Mouse (Mus musculus) heart, embryonic 11.5 days (tissue): ENCODE data around the gene Gm20425. TPM values are rescaled to one million over a fixed set of nuclear protein-coding genes. Genes with fewer than 3 reads are reported as not detected.

ENCODE experiments used
- ATAC-seq: fragments of 200-750 bp; cut with Nextera tagmentation; replicated peaks from 2 replicates; pipeline ENCODE4 v1.8.0; 2017; ENCODE audit warnings: moderate library complexity; ENCODE audit not compliant: insufficient number of reproducible peaks, low FRiP score, low TSS enrichment
- H3K27ac ChIP-seq: fragments of 300-500 bp; sonication (generic); 2 replicates; pipeline ENCODE4 v1.5.1; 2014; ENCODE audit warnings: mild to moderate bottlenecking, low read depth, low read length
- H3K27me3 ChIP-seq: fragments of 300-500 bp; sonication (generic); 2 replicates; pipeline ENCODE4 v1.6.1; 2014; ENCODE audit warnings: mild to moderate bottlenecking, low read length, mixed read lengths; ENCODE audit not compliant: control insufficient read depth, insufficient read depth
- H3K36me3 ChIP-seq: fragments of 300-500 bp; sonication (generic); 2 replicates; pipeline ENCODE4 v1.6.1; 2014; ENCODE audit warnings: mild to moderate bottlenecking, low read length, moderate library complexity, mixed read lengths; ENCODE audit not compliant: control insufficient read depth, insufficient read depth
- H3K4me1 ChIP-seq: fragments of 300-500 bp; sonication (generic); 2 replicates; pipeline ENCODE4 v1.6.1; 2014; ENCODE audit warnings: low read length; ENCODE audit not compliant: control insufficient read depth, insufficient read depth
- H3K4me2 ChIP-seq: fragments of 300-500 bp; sonication (generic); 2 replicates; pipeline ENCODE4 v1.6.1; 2014; ENCODE audit warnings: mild to moderate bottlenecking, moderate library complexity
- H3K4me3 ChIP-seq: fragments of 300-500 bp; sonication (generic); 2 replicates; pipeline ENCODE4 v1.5.1; 2014; ENCODE audit warnings: low read depth, low read length
- H3K9ac ChIP-seq: fragments of 300-500 bp; sonication (generic); 2 replicates; pipeline ENCODE4 v1.6.1; 2014; ENCODE audit warnings: mild to moderate bottlenecking, low read depth, low read length, moderate library complexity
- H3K9me3 ChIP-seq: fragments of 300-500 bp; sonication (generic); replicated peaks from 2 replicates; pipeline ENCODE4 v1.6.1; 2016; ENCODE audit warnings: low read length; ENCODE audit not compliant: control insufficient read depth
- WGBS: fragments of 180-500 bp; shearing (Covaris S2); extraction: QIAGEN DNeasy Blood & Tissue Kit; methylation state at CpG from one replicate; pipeline ENCODE4 v1.1.7; 2014; ENCODE audit not compliant: insufficient replicate concordance; 5-methylcytosine and 5-hydroxymethylcytosine counted together
- polyA plus RNA-seq: library from polyadenylated mRNA; unstranded; fragments of >200 nt; fragmentation: Nextera tagmentation; extraction: Ambion mirVana; gene quantifications from 2 replicates; pipeline ENCODE4 v1.2.1, GENCODE M21; 2014

The Gm20425 gene
- polyA plus RNA-seq, 1 experiment from 2014 or later = 2.0 TPM

DNA sequence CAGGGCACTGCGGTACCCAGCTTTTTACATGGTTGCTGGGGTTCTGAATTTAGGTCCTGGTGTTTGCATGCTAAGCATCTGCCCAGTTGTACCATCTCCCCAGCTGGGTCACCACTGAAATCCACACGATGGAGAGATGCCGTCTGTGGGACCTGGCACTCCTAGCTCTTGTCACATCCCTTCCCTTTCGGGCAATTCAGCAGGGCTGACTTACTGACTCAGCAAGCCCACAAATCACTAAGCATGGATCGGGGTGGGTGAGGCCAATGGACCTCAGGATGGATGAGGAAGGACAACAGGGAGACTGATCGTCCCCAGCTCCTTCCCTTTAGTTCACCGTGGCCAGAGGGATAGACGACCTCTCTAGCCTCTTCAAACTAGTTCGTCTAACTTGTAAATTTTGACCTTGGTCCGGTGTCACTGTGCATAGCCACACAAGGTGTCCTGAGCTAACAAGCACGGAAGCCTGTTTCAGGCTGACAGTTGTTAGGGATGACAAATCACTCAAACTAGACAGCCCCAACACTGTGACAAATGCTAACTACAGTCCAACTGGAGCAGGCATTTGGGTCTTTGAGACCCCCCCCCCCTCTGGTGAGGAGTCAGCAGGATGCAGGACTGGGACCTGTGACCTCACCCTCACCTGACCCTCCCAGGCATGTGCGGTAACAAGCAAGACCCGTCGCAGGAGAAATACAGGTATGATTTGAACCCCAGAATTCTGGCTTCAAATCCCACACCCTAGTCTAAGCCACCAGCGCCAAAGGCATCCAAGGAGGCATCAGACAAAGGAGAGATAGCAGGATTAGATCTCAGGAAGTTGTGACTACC, 855 bp downstream of the Gm20425 start:
- H3K27me3 ChIP-seq = no peaks in the 10 kb centered on the region
- no peak for ATAC-seq
- no peaks in the 10 kb centered on the region for H3K36me3 ChIP-seq
- H3K27ac ChIP-seq = no peak overlapping the region
- 0 out of 2 replicates have a peak, but pooled peaks cover 2% of the 10 kb centered on the region for H3K4me1 ChIP-seq
- 0 out of 2 replicates have a peak overlapping the region, but pooled peaks have one; percentile 8 for H3K4me3 ChIP-seq
- WGBS = 83% methylated on average over 15 of the region's 15 CpGs
- no peak overlapping the region for H3K9ac ChIP-seq
- no peaks in the 10 kb centered on the region for H3K9me3 ChIP-seq
- H3K4me2 ChIP-seq = no peak overlapping the region

GRCm38 (mm10) chr9:103228370-103229003, 1.6 kb downstream of the Gm20425 start:
- Histone ChIP-seq H3K27ac (no peak overlapping the region), H3K9me3 (no peaks in the 10 kb centered on the region), H3K4me2 (no peak overlapping the region), H3K36me3 (no peaks in the 10 kb centered on the region), H3K27me3 (no peaks in the 10 kb centered on the region), H3K4me1 (0 out of 2 replicates have a peak, but pooled peaks cover 2% of the 10 kb centered on the region), H3K4me3 (no peak overlapping the region), H3K9ac (no peak overlapping the region)
- ATAC-seq = no peak
- WGBS = 77% methylated on average over 13 of the region's 13 CpGs

DNA sequence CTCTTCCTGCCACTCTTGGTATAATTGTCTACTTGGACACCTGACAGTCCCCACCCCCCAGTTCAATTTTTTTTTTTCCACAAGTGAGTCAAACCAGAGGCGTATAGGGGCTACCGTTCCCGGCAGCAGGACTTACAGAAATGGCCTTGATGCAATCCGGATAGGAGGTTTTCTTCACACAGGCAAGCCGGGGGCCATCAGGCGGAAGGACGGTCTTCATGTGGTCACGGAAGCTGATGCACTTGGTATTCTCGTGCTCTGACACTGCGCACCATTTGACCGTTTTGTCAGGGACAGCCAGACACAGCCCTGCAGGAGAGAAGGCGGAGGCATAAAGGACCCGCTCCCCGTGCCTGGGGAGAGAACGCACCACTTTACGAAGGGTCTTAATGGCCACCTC, 2.3 kb downstream of the Gm20425 start:
- no peak overlapping the region for H3K4me3 ChIP-seq
- no peak for ATAC-seq
- no peak overlapping the region for H3K27ac ChIP-seq
- H3K27me3 ChIP-seq = no peaks in the 10 kb centered on the region
- H3K9me3 ChIP-seq = no peaks in the 10 kb centered on the region
- 80% methylated on average over 16 of the region's 16 CpGs for WGBS
- H3K36me3 ChIP-seq = no peaks in the 10 kb centered on the region
- H3K9ac ChIP-seq = no peak overlapping the region
- 0 out of 2 replicates have a peak, but pooled peaks cover 2% of the 10 kb centered on the region for H3K4me1 ChIP-seq
- no peak overlapping the region for H3K4me2 ChIP-seq

DNA sequence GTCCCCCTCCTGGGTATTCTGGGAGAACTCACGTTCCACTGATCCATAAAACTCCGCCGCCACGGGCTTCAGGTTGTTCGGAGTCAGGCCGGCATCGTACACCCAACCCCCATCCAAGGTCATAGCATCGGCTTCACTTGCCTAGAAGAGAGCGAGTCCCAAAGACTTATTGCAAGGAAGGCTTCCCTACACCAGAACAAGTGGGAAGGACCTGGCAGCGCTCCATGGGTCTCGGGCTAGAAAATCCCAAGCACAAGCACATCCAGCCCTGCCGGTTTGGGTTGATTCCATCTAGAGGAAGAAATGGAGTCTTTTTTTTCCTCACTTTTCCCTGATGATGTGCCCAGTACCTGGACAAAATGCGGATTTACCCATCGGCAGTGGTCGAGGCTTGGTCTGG, 3.3 kb downstream of the Gm20425 start:
- ATAC-seq = no peak
- WGBS = 89% methylated on average over 15 of the region's 15 CpGs
- H3K9me3 ChIP-seq = no peaks in the 10 kb centered on the region
- no peaks in the 10 kb centered on the region for H3K36me3 ChIP-seq
- H3K27ac ChIP-seq = no peak overlapping the region
- no peaks in the 10 kb centered on the region for H3K27me3 ChIP-seq
- H3K4me1 ChIP-seq = 0 out of 2 replicates have a peak, but pooled peaks cover 2% of the 10 kb centered on the region
- H3K4me3 ChIP-seq = no peak overlapping the region
- no peak overlapping the region for H3K9ac ChIP-seq
- no peak overlapping the region for H3K4me2 ChIP-seq

DNA sequence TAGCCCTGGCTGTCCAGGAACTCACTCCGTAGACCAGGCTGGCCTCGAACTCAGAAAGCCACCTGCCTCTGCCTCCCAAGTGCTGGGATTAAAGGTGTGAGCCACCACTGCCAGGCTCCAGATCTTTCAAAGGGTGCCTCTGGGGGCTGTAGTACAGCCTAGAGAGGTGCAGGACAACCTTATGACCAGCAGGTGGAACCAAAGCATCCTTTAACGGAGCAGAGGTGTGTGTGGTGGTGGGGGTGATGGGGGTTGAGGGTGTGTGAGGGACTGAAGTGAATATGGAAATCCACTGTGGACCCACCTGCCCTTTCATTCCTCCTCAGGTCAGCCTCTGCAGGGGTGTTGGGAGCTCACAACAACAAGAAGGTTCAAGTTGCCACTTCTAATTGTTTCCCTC, 4.6 kb downstream of the Gm20425 start:
- Histone ChIP-seq H3K9ac (no peak overlapping the region), H3K4me2 (no peak overlapping the region), H3K27me3 (no peaks in the 10 kb centered on the region), H3K9me3 (no peaks in the 10 kb centered on the region), H3K4me1 (no peaks in the 10 kb centered on the region), H3K36me3 (no peaks in the 10 kb centered on the region), H3K4me3 (no peak overlapping the region), H3K27ac (no peak overlapping the region)
- WGBS = 54% methylated on average over 3 of the region's 3 CpGs
- no peak for ATAC-seq

DNA sequence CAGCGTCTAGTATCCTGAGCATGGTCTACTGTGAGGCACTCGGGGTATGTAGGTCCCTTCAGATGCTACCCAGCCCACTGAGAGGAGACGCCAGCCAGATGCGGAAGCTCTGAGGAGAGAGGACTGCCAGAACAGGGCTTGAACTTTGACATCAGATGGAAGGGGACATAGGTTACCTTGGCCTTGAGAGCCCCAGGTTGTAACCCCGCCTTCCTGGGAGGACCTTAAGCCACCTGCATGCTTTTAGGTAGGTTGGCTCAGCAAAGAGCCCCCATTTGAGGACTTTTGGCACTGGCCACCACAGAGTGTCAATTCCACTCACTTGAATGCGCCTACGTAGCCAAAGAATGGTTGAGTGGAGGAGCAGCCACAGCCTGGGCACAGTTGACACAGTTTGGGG, 5.4 kb downstream of the Gm20425 start:
- Histone ChIP-seq H3K27me3 (no peaks in the 10 kb centered on the region), H3K27ac (no peak overlapping the region), H3K9ac (no peak overlapping the region), H3K9me3 (no peaks in the 10 kb centered on the region), H3K4me1 (no peaks in the 10 kb centered on the region), H3K4me2 (no peak overlapping the region), H3K4me3 (no peak overlapping the region), H3K36me3 (no peaks in the 10 kb centered on the region)
- no peak for ATAC-seq
- WGBS = 86% methylated on average over 7 of the region's 7 CpGs

DNA sequence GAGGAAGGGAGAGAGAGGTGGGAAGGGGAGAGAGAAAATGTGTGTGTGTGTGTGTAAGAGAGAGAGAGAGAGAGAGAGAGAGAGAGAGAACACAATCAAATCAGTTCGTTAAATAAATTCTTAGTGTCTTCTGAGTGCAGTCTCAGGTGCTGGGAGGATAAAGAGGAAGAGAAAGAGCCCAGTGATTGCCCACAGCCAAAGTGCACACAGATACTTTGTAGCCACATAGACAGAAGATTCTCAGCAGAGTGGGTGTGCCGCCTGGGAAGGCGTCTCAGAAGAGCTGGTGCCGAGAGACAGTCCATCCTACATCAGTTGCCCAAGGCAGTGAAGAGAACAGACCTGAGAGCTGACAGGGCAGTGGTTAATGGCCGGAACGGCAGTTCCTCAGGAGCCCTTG, 15.8 kb downstream of the Gm20425 start:
- WGBS = 77% methylated on average over 6 of the region's 6 CpGs
- Histone ChIP-seq H3K4me1 (no peaks in the 10 kb centered on the region), H3K4me3 (no peak overlapping the region), H3K27me3 (no peaks in the 10 kb centered on the region), H3K9ac (no peak overlapping the region), H3K36me3 (no peaks in the 10 kb centered on the region), H3K4me2 (no peak overlapping the region), H3K27ac (no peak overlapping the region), H3K9me3 (no peaks in the 10 kb centered on the region)
- no peak for ATAC-seq

DNA sequence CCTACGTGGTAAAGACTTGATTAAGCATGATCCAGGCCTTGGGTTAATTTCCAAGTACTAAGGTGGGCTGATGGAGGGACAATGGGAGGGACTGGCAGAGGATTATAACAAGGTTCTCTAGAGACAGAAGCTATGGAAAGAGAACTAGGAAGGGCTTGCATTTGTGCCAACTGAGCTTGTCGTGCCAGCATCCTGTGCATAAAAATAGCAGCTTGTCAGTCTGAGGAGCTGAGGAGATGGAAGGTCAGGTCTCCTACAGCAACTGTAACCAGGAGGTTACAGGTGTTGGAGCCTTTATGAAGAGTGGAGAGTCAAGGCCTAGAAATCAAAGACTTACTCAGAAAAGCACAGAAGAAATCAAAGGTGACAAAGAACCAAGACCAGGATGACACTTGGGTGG, 16.5 kb downstream of the Gm20425 start:
- Histone ChIP-seq H3K36me3 (no peaks in the 10 kb centered on the region), H3K4me1 (no peaks in the 10 kb centered on the region), H3K9me3 (no peaks in the 10 kb centered on the region), H3K27me3 (no peaks in the 10 kb centered on the region), H3K27ac (no peak overlapping the region), H3K4me2 (no peak overlapping the region), H3K9ac (no peak overlapping the region), H3K4me3 (no peak overlapping the region)
- 56% methylated on average over 2 of the region's 2 CpGs for WGBS
- ATAC-seq = no peak
